Mouse (Mus musculus) neural tube, embryonic 10.5 days (tissue): ENCODE data around the gene Usp24.
A peak's percentile ranks its signal among the peaks of the same experiment; 100 is the strongest.

Experiments used
- DNase-seq: peaks from one replicate; pipeline ENCODE4 v3.0.0-alpha.2; 2017; ENCODE audit warnings: low spot score; ENCODE audit errors: extremely low spot score

The Usp24 gene

GRCm38 (mm10) chr4:106428616-106429015, 112.6 kb downstream of the Usp24 start:
- DNase-seq: no peak

- DNase-seq: no peak
Measured at GRCm38 (mm10) chr4:106429106-106429505, 113.1 kb downstream of the Usp24 start.

- DNase-seq: no peak
Measured at GRCm38 (mm10) chr4:106430431-106430830, 114.4 kb downstream of the Usp24 start.

GRCm38 (mm10) chr4:106435426-106435825, 119.4 kb downstream of the Usp24 start:
- DNase-seq: no peak

- DNase-seq: no peak
Measured at GRCm38 (mm10) chr4:106436475-106436874, 120.5 kb downstream of the Usp24 start.

- no peak for DNase-seq
Measured at GRCm38 (mm10) chr4:106437207-106437606, 121.2 kb downstream of the Usp24 start.

GRCm38 (mm10) chr4:106438763-106439162, 122.8 kb downstream of the Usp24 start:
- no peak for DNase-seq

- no peak for DNase-seq
Measured at GRCm38 (mm10) chr4:106443182-106443581, 127.2 kb downstream of the Usp24 start.

- DNase-seq: no peak
Measured at GRCm38 (mm10) chr4:106449306-106449705, 133.3 kb downstream of the Usp24 start.

GRCm38 (mm10) chr4:106452401-106452800, 136.4 kb downstream of the Usp24 start:
- DNase-seq: no peak

GRCm38 (mm10) chr4:106453108-106453507, 137.1 kb downstream of the Usp24 start:
- no peak for DNase-seq

GRCm38 (mm10) chr4:106453516-106453915, 137.5 kb downstream of the Usp24 start:
- DNase-seq: no peak

- no peak for DNase-seq
Measured at GRCm38 (mm10) chr4:106454541-106454940, 138.5 kb downstream of the Usp24 start.

GRCm38 (mm10) chr4:106462016-106462415, 146.0 kb downstream of the Usp24 start:
- DNase-seq: no peak

- no peak for DNase-seq
Measured at GRCm38 (mm10) chr4:106462524-106462923, 146.5 kb downstream of the Usp24 start.

- peak; percentile 20 for DNase-seq
Measured at GRCm38 (mm10) chr4:106463174-106463801, 147.3 kb downstream of the Usp24 start.

- DNase-seq: no peak
Measured at GRCm38 (mm10) chr4:106467420-106468110, 151.6 kb downstream of the Usp24 start.

- no peak for DNase-seq
Measured at GRCm38 (mm10) chr4:106470921-106471320, 154.9 kb downstream of the Usp24 start.

- peak; percentile 45 for DNase-seq
Measured at GRCm38 (mm10) chr4:106472335-106472734, 156.3 kb downstream of the Usp24 start.

GRCm38 (mm10) chr4:106474241-106474640, 158.2 kb downstream of the Usp24 start:
- peak; percentile 72 for DNase-seq

GRCm38 (mm10) chr4:106480545-106480944, 164.5 kb downstream of the Usp24 start:
- no peak for DNase-seq

GRCm38 (mm10) chr4:106483215-106483727, 167.3 kb downstream of the Usp24 start:
- no peak for DNase-seq

- DNase-seq: no peak
Measured at GRCm38 (mm10) chr4:106483831-106484230, 167.8 kb downstream of the Usp24 start.
